ENCODE assay signal across 9 mouse cellular contexts in genomic region chr2:49744251-49745093, GRCm38 (mm10). TPM values are rescaled to one million over a fixed set of nuclear protein-coding genes. Genes with fewer than 3 reads are reported as not detected.
DNase-seq lines count a peak whose midpoint lies in the region; ATAC-seq and TF ChIP-seq lines count a peak whose summit lies in the region.
"Had no signal": no experiment of that assay in that cellular context is flagged by ENCODE, and none has a peak within 500 bp of the region (broad histone marks: within the 10 kb centered on the region; RNA-seq: fewer than 3 reads in every experiment).

No protein-coding gene starts in this region.

- no peak overlapping the region for H3K4me2 ChIP-seq in lung, embryonic 14.5 days

- 53% methylated on average over 11 of the region's 11 CpGs for WGBS in lung, embryonic 14.5 days

- peak; percentile 25 for DNase-seq in embryo, embryonic 10 days (ENCODE audit: low spot score)
- DNase-seq in embryo, embryonic 11 days: no peak
- DNase-seq in lung, embryonic 14.5 days: no peak
- DNase-seq in lung, postnatal 10 days: no peak
- DNase-seq in retina, postnatal 1 day: peak; percentile 70
- no peak for DNase-seq in cerebellum, adult 9-11 months
- no peak for DNase-seq in cerebellum, adult 8-10 months

- H3K4me1 ChIP-seq in lung, embryonic 14.5 days (ENCODE audit: insufficient read depth): 0 out of 2 replicates have a peak, but pooled peaks cover under 1% of the 10 kb centered on the region

- H3K27ac ChIP-seq in lung, embryonic 14.5 days (ENCODE audit: low read depth): no peak overlapping the region
- H3K27ac ChIP-seq: heart, adult 2 months had no signal

- H3K9ac ChIP-seq in lung, embryonic 14.5 days: no peak overlapping the region

- peak; percentile 23; the same call in 1 of the 2 replicates for ATAC-seq in lung, embryonic 14.5 days (ENCODE audit: insufficient read depth)
- ATAC-seq in granulocyte monocyte progenitor cell, adult 5-6 weeks (replicated peaks; ENCODE audit: poor library complexity, severe bottlenecking): peak; percentile 85

- no peak for TF ChIP-seq CTCF in lung, embryonic 14.5 days (IDR thresholded peaks at IDR 0.05; ENCODE audit: low read depth)

- H3K27me3 ChIP-seq in lung, embryonic 14.5 days (ENCODE audit: insufficient read depth, low read length): no peaks in the 10 kb centered on the region

- no peak overlapping the region for H3K4me3 ChIP-seq in lung, embryonic 14.5 days (ENCODE audit: low read depth, low read length)
- H3K4me3 ChIP-seq: heart, adult 2 months had no signal

- no peaks in the 10 kb centered on the region for H3K36me3 ChIP-seq in lung, embryonic 14.5 days (ENCODE audit: insufficient read depth)

- H3K9me3 ChIP-seq in lung, embryonic 14.5 days (ENCODE audit: low read depth, low read length): no peaks in the 10 kb centered on the region

RNA-seq across cellular contexts. Expression of gene Lypd6b, which starts 43.0 kb away (rescaled TPM):
- 1.2 and 2.0 TPM in 2 replicates for polyA plus RNA-seq in lung, embryonic 14.5 days (2014; fragmentation: Nextera tagmentation; extraction: Ambion mirVana)
- total RNA-seq in granulocyte monocyte progenitor cell, adult 5-6 weeks (2014; fragmentation: Nextera tagmentation): not detected in 2 replicates
- 0.10 TPM in 1 of 2 replicates, not detected in the other for total RNA-seq in granulocyte monocyte progenitor cell, adult 5-6 weeks (2017)

Comparison
In these comparisons a context has a peak if more than half of its experiments do, and no peak if none do; other contexts are left out.
1. DNase-seq: peak in embryo, embryonic 10 days (single experiment) and retina, postnatal 1 day (single experiment); none in embryo, embryonic 11 days (single experiment), lung, embryonic 14.5 days (single experiment), lung, postnatal 10 days (single experiment), cerebellum, adult 9-11 months (single experiment) and cerebellum, adult 8-10 months (single experiment).